Mouse (Mus musculus): ENCODE data around the gene Ppp1r21. TPM values are rescaled to one million over a fixed set of nuclear protein-coding genes. Genes with fewer than 3 reads are reported as not detected.

Ppp1r21 gene
- polyA plus RNA-seq, 1 experiment from 2014 or later: 20.5 TPM

DNA sequence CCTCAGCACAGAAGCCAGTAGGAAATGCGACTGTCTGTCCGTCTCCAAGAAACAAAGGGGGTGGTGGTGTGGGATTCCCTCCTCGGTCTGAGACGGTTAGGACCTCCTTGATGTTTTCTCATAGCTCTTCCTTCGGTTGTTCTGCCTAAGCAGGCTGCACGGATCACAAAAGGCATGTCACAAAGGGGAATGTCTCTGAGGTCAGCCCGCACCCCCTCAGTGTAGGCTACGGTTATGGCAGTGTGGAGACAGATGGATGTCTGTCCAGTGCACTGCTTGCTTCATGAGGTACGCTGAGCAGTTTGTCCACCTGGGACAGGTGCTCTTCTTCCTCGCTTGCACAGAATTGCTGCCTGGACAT is 35.2 kb upstream of the Ppp1r21 start:
- Histone ChIP-seq H3K27ac (no peak overlapping the region), H3K27me3 (no peaks in the 10 kb centered on the region), H3K9me3 (no peaks in the 10 kb centered on the region), H3K4me3 (replicated peaks) (no peak overlapping the region), H3K9ac (replicated peaks) (no peak overlapping the region), H3K4me2 (no peak overlapping the region), H3K36me3 (peaks cover 20% of the 10 kb centered on the region; the same call in 1 of the 2 replicates), H3K4me1 (replicated peaks) (no peaks in the 10 kb centered on the region)
- WGBS: 88% methylated on average over 10 of the region's 10 CpGs
- ATAC-seq (ENCODE audit: insufficient number of reproducible peaks, insufficient read depth, low FRiP score, low TSS enrichment, low read depth): no peak

DNA sequence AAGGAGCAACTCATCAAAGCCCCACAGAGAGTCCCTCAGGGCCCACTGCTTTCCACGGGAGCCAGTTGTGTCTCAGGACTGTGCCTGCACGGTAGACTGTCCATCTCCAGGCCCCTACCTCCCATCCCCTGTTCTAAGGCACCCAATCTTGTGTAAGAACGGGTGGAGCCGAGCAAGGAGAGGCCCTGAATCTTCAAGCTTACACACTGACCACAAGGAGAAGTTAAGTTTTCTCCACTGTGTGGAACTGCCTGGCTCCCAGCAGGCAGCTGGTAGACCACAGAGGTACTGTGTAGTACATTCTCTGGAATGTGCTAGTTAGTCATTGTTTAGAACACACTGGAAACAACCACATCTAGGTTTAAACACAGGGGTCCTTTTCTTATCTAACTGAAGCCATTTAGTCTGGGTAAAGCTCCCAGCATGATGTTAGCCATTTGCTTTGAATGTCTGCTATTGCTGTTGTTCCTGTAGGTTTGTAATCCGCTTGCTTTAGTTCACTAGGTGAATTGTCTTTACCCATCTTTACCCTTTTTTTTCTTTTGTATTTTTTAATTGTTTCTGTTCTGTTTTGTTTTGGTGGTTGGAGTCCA is 31.7 kb upstream of the Ppp1r21 start:
- Histone ChIP-seq H3K36me3 (no peaks in the 10 kb centered on the region), H3K27me3 (no peaks in the 10 kb centered on the region), H3K4me2 (no peak overlapping the region), H3K4me3 (replicated peaks) (no peak overlapping the region), H3K4me1 (replicated peaks) (no peaks in the 10 kb centered on the region), H3K27ac (no peak overlapping the region), H3K9me3 (no peaks in the 10 kb centered on the region), H3K9ac (replicated peaks) (no peak overlapping the region)
- no peak for ATAC-seq (ENCODE audit: insufficient number of reproducible peaks, insufficient read depth, low FRiP score, low TSS enrichment, low read depth)
- 84% methylated on average over 5 of the region's 5 CpGs for WGBS

DNA sequence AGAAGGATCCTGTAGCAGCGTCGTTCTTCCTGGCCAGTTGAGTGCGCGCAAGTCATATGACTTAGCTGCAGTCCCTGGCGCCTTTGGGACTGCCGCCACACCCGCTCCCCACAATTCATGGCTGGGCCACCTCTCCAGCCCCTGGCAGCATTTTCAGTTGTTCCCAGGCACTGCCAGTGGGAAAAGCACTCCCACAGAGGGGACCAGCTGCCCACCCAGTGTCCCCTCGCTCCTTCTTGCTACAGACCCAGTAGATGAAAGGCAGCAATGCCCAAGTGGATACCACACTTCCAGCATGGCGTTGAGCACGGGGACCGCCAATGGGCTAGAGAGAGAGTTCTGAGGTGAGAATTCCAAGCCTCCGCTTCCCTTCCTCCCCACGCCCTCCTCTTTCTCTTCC is 25.9 kb upstream of the Ppp1r21 start:
- H3K9ac ChIP-seq (replicated peaks): no peak overlapping the region
- H3K4me2 ChIP-seq: no peak overlapping the region
- WGBS: 93% methylated on average over 13 of the region's 13 CpGs
- H3K4me1 ChIP-seq (replicated peaks): peaks cover 14% of the 10 kb centered on the region; the same call in 1 of the 2 replicates
- H3K36me3 ChIP-seq: no peaks in the 10 kb centered on the region
- no peak overlapping the region for H3K4me3 ChIP-seq (replicated peaks)
- ATAC-seq (ENCODE audit: insufficient number of reproducible peaks, insufficient read depth, low FRiP score, low TSS enrichment, low read depth): no peak
- H3K27ac ChIP-seq: no peak overlapping the region
- no peaks in the 10 kb centered on the region for H3K27me3 ChIP-seq
- no peaks in the 10 kb centered on the region for H3K9me3 ChIP-seq

DNA sequence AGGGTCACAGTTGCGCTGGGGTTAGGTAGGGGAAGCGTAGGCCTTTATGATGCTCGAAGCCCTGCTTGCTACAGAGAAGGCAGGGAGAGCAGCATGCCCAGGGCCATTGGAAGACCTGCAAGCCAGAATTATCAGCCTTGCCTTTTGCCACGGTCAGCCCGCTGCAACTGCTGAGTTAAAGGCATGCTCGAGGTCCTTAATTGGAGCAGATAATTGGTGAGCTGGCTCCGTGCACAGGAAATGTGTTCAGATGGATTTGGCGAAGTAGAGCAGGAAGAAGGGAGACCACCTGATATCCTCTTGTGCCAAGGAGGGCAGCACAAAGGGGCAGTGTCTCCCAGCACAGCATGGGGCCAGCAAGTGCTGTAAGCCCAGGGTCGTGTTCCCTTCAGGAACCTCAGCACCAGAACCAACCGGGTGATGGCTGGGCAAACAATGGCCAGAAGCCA is 24.6 kb upstream of the Ppp1r21 start:
- no peak overlapping the region for H3K27ac ChIP-seq
- 42% methylated on average over 10 of the region's 10 CpGs for WGBS

DNA sequence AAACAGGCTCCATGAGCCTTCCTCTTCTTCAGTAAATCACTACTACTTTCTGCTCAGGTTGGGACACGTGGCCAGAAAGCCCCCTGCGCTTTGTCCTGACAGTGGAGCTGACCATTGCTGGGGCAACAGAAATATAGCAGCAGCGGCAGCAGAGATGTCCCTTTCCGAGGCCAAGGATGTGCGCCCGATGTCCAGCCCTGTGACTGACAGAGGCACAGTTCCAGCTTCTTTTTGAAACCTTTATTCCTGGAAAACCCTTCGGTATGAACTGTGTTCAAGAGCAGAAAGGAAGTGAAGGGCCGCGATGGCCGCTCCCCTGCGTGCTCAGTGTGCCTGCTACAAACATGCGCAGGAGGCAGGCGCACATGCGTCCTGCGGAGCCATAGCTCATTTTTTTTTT is 24.0 kb upstream of the Ppp1r21 start:
- Histone ChIP-seq H3K27me3 (no peaks in the 10 kb centered on the region), H3K4me1 (replicated peaks) (peaks cover 16% of the 10 kb centered on the region; the same call in 1 of the 2 replicates), H3K27ac (no peak overlapping the region), H3K36me3 (no peaks in the 10 kb centered on the region), H3K4me2 (no peak overlapping the region), H3K4me3 (replicated peaks) (no peak overlapping the region), H3K9me3 (no peaks in the 10 kb centered on the region), H3K9ac (replicated peaks) (no peak overlapping the region)
- 91% methylated on average over 15 of the region's 15 CpGs for WGBS
- ATAC-seq (ENCODE audit: insufficient number of reproducible peaks, insufficient read depth, low FRiP score, low TSS enrichment, low read depth): no peak

More for the DNA sequence above, 24.6 kb upstream of the Ppp1r21 start:
- Histone ChIP-seq H3K9ac (replicated peaks) (no peak overlapping the region), H3K36me3 (no peaks in the 10 kb centered on the region), H3K4me1 (replicated peaks) (peaks cover 16% of the 10 kb centered on the region; the same call in 1 of the 2 replicates), H3K4me3 (replicated peaks) (no peak overlapping the region), H3K9me3 (no peaks in the 10 kb centered on the region), H3K4me2 (no peak overlapping the region), H3K27me3 (no peaks in the 10 kb centered on the region)
- no peak; the same call in 1 of the 2 replicates for ATAC-seq (ENCODE audit: insufficient number of reproducible peaks, insufficient read depth, low FRiP score, low TSS enrichment, low read depth)

DNA sequence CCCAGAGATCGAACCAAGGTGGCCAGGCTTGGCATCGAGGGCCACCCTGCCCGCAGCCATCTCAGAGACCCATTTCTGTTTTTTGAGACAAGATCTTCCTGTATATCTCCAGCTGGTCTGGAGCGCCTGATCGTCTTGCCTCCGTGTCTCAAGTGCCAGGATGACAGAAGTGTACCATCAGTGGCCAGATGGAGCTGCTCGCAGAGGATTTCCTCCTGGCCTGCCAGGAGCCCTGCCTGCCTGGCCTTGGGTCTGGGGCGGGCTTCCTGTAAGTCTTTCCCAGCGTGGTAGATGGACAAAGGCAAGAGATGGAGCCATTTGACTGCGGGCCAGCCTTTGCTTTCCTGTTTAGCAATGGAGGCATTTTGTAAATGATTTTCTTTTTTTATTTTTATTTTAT is 22.5 kb upstream of the Ppp1r21 start:
- H3K27ac ChIP-seq: no peak overlapping the region
- H3K9ac ChIP-seq (replicated peaks): no peak overlapping the region
- no peaks in the 10 kb centered on the region for H3K27me3 ChIP-seq
- no peak overlapping the region for H3K4me2 ChIP-seq
- no peaks in the 10 kb centered on the region for H3K36me3 ChIP-seq
- no peak overlapping the region for H3K4me3 ChIP-seq (replicated peaks)
- 91% methylated on average over 10 of the region's 10 CpGs for WGBS
- no peaks in the 10 kb centered on the region for H3K9me3 ChIP-seq
- peaks cover 16% of the 10 kb centered on the region; the same call in 1 of the 2 replicates for H3K4me1 ChIP-seq (replicated peaks)
- ATAC-seq (ENCODE audit: insufficient number of reproducible peaks, insufficient read depth, low FRiP score, low TSS enrichment, low read depth): no peak

DNA sequence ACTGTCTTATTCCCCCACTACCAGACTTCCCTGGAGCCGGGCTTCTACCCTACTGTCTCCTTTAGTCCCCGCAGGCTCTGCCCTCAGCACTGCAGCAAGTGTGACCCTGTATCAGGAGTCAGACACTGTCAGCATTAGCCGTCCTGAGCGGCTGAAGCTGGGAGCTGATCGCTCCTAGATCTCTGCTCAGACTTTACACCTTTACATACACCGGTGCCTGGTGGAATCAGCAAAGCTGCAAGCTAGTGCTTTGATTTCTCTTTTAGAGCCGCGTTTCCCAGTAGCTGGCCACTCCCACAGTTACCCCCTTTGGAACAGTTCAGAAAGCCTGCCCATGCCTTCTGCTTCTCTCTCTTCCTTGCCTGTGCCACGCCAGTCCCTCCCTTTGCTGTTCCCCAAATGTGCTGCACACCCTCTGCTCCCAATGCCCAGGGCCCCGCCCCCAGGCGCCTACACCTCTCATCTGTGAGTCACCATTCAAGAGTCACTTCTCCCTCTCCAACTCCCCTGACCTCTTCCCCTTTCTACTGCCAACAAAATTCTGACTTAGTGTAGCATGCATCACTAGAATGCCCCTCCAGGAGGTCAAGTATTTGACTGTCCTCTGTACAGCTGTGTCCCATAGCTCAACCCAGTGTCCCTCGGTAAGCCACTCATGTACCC is 20.9 kb upstream of the Ppp1r21 start:
- WGBS: 32% methylated on average over 12 of the region's 12 CpGs
- Histone ChIP-seq H3K27ac (no peak overlapping the region), H3K36me3 (no peaks in the 10 kb centered on the region), H3K27me3 (no peaks in the 10 kb centered on the region), H3K4me2 (peak overlapping the region; percentile 25), H3K9ac (replicated peaks) (peak overlapping the region; percentile 28; the same call in 1 of the 2 replicates), H3K4me3 (replicated peaks) (no peak overlapping the region), H3K4me1 (replicated peaks) (peaks cover 16% of the 10 kb centered on the region; the same call in 1 of the 2 replicates), H3K9me3 (no peaks in the 10 kb centered on the region)
- ATAC-seq (ENCODE audit: insufficient number of reproducible peaks, insufficient read depth, low FRiP score, low TSS enrichment, low read depth): peak; percentile 45; the same call in 1 of the 2 replicates

DNA sequence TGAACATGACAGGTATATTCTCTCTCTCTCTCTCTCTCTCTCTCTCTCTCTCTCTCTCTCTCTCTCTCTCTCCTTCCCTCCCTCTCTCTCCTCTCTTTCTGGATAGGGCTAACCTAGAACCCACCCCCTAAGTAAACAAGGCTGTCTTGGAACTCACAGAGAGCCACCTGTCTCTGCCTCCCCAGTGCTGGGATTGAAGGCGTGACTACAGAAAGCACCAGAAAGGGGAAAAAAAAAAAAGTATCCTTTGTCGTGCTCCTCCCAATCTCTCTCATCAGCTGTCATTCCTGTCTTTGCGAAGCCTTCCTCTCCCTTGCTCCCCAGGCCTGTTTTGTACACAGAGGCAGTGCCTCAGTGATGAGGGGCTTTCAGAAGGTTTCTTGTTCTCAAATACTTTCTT is 19.9 kb upstream of the Ppp1r21 start:
- WGBS: 85% methylated on average over 3 of the region's 3 CpGs
- Histone ChIP-seq H3K27ac (no peak overlapping the region), H3K9me3 (no peaks in the 10 kb centered on the region), H3K4me2 (no peak overlapping the region), H3K4me1 (replicated peaks) (peaks cover 16% of the 10 kb centered on the region; the same call in 1 of the 2 replicates), H3K27me3 (no peaks in the 10 kb centered on the region), H3K36me3 (no peaks in the 10 kb centered on the region), H3K4me3 (replicated peaks) (no peak overlapping the region), H3K9ac (replicated peaks) (no peak overlapping the region)
- no peak for ATAC-seq (ENCODE audit: insufficient number of reproducible peaks, insufficient read depth, low FRiP score, low TSS enrichment, low read depth)

DNA sequence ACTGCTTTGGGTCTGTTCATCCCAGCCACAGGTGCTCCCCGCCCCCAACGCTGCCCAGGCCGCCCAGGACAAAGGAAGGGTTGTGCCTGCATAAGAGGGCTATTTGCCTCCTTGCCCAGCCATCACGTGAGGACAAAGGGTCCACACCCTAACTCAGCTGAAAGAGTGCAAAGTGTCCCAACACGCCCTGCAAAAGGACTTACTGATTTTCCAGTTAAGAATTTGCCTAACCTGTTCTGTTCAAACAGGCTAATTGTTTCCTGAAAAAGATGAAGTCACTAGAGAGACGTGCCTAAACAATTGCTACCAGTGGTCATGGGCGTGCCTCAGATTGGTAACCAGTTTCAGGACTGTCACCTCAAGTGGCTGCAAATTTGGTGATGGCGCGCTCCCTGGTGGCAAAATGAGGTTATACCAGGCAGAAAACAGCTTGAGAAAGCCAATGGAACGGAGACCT is 18.8 kb upstream of the Ppp1r21 start:
- peak; percentile 52; the same call in 1 of the 2 replicates for ATAC-seq (ENCODE audit: insufficient number of reproducible peaks, insufficient read depth, low FRiP score, low TSS enrichment, low read depth)
- Histone ChIP-seq H3K27me3 (no peaks in the 10 kb centered on the region), H3K4me2 (0 out of 2 replicates have a peak overlapping the region, but pooled peaks have one; percentile 6), H3K4me3 (replicated peaks) (no peak overlapping the region), H3K27ac (no peak overlapping the region), H3K36me3 (no peaks in the 10 kb centered on the region), H3K4me1 (replicated peaks) (peaks cover 8% of the 10 kb centered on the region; the same call in 1 of the 2 replicates), H3K9me3 (no peaks in the 10 kb centered on the region), H3K9ac (replicated peaks) (no peak overlapping the region)
- WGBS: 13% methylated on average over 10 of the region's 10 CpGs

DNA sequence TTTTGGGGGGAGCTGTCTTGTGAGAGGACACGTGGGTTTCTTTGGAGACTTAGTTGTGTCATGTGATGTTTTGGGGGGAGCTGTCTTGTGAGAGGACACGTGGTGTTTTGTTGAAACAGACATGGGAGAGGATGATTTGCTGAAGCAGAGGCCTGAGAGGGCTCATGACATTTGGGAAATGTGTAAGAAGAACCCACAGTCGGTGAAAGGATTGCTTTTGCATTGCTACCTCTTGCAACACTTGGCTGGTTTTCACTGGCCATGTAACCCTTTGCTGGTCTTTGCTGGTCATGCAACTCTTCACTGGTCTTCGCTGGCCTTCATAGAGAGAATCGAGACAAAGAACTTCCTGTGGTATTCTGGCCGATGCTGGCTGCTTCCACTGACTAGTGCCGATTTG is 13.4 kb upstream of the Ppp1r21 start:
- 85% methylated on average over 7 of the region's 7 CpGs for WGBS
- no peak overlapping the region for H3K4me3 ChIP-seq (replicated peaks)
- H3K4me2 ChIP-seq: no peak overlapping the region
- no peaks in the 10 kb centered on the region for H3K9me3 ChIP-seq
- no peak overlapping the region for H3K27ac ChIP-seq
- H3K4me1 ChIP-seq (replicated peaks): no peaks in the 10 kb centered on the region
- no peak for ATAC-seq (ENCODE audit: insufficient number of reproducible peaks, insufficient read depth, low FRiP score, low TSS enrichment, low read depth)
- H3K9ac ChIP-seq (replicated peaks): no peak overlapping the region
- no peaks in the 10 kb centered on the region for H3K27me3 ChIP-seq
- no peaks in the 10 kb centered on the region for H3K36me3 ChIP-seq

DNA sequence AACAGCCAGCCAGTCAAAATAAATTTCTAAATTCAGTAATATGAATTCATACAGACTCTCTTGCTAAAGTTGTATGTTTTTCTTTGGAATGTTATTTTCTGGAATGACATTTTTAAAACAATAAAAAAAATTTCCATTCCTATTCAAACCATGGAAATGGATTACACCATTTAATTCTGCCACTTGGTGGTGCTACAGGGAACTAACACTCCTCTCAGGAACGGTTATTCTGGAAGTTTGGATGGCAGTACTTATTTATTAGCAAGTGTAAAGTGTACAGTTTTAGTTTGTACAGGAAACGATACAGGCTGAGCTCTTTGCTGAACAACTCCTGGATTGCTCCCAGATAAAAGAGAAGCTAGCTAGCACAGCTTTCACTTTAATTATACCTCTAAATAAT is 2.1 kb upstream of the Ppp1r21 start:
- Histone ChIP-seq H3K4me3 (replicated peaks) (no peak overlapping the region), H3K9ac (replicated peaks) (no peak overlapping the region), H3K4me2 (no peak overlapping the region), H3K27ac (no peak overlapping the region), H3K36me3 (no peaks in the 10 kb centered on the region), H3K27me3 (peaks cover 7% of the 10 kb centered on the region; the same call in 1 of the 2 replicates), H3K4me1 (replicated peaks) (peaks cover 8% of the 10 kb centered on the region; the same call in 1 of the 2 replicates), H3K9me3 (no peaks in the 10 kb centered on the region)
- ATAC-seq (ENCODE audit: insufficient number of reproducible peaks, insufficient read depth, low FRiP score, low TSS enrichment, low read depth): no peak
- WGBS: 33% methylated on average over 2 of the region's 2 CpGs
